Mouse (Mus musculus) layer of hippocampus, adult 18-20 months (tissue): ENCODE results near the gene Fam222b. TPM values are rescaled to one million over a fixed set of nuclear protein-coding genes. Genes with fewer than 3 reads are reported as not detected.
"Not testable (repeated sequence)": the region's sequence is repeated elsewhere in the genome, so short reads cannot be mapped to it uniquely, and the experiment has no call there.

Experiments
- DNase-seq, 2 experiments: peaks; one replicate each; pipeline ENCODE4 v3.0.0; 2022; ENCODE audit warnings: low spot score in 2 of 2
- total RNA-seq, 2 experiments: library from RNA; stranded (reverse); gene quantifications; 2 replicates each; pipeline ENCODE4 v1.2.3; 2021

Gene Fam222b
- total RNA-seq, 2 experiments from 2014 or later: 29.7 to 30.5 TPM

GRCm38 (mm10) chr11:78177903-78178858, 83.7 kb downstream of the Fam222b start:
- DNase-seq: peak; percentile 87 to 96

- DNase-seq: peak in 1 of 2 experiments; percentile 65
Observed at GRCm38 (mm10) chr11:78178859-78179437, 84.5 kb downstream of the Fam222b start.

- DNase-seq: no peak
Observed at GRCm38 (mm10) chr11:78179438-78179999, 85.1 kb downstream of the Fam222b start.

DNA sequence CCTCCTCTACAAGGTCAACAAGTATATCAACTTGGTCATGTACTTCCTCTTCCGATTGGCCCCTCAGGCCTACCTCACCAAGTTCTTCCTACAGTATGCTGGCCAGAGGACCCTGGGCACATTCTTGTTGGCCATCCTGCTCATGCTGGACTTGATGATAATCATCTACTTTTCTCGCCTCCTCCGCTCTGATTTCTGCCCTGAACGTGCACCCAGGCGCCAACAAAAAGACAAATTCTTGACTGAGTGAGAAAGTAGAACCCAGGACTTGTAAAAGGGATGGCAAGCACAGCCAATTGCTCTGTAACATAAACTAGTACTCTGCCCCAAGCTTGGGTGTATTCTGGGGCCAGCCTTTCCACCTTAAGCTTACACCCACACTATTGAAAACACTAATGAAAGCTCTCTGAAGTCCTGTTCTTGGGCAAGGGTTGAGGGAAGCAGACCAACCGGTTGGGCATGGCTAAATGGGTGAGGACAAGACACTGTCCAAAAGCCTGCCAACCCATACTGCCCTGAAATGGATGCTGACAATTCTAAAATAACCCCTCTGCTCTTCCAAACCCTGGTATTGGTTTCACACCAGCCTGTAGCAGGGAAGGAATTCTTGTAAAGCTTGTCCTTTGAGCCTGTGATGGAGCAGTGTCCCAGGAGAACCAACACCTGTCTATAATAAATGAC, 85.8 kb downstream of the Fam222b start:
- DNase-seq: no peak

GRCm38 (mm10) chr11:78181830-78182357, 87.4 kb downstream of the Fam222b start:
- DNase-seq: no peak

DNA sequence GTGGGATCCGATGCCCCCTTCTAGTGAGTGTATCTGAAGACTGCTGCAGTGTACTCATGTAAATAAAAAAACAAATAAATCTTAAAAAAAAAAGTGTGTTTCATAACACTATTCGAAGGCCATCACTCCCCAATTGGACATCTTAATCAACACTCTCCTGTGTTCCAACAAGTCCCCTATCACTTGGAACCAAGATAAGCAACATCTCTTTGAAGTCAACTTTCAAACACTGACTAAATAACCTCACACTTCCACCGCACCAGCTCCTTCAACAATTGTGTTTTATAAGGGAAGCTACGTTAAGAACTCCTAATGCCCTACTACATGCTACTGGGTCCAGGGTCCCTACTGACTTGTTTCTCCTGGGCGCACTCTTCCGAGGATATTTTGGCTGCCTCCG, 88.0 kb downstream of the Fam222b start:
- no peak for DNase-seq

- peak; percentile 84 to 93 for DNase-seq
Observed at GRCm38 (mm10) chr11:78182961-78183844, 88.7 kb downstream of the Fam222b start, which contains the start of gene Rpl23a. Gene Rpl23a, minus strand, starts transcription at chr11:78183584.

GRCm38 (mm10) chr11:78183884-78184514, 89.5 kb downstream of the Fam222b start:
- DNase-seq: no peak

GRCm38 (mm10) chr11:78184702-78185101, 90.2 kb downstream of the Fam222b start:
- DNase-seq: not testable (repeated sequence)

GRCm38 (mm10) chr11:78188331-78189233, 94.1 kb downstream of the Fam222b start, which contains the start of gene Rab34:
Gene Rab34, plus strand, starts transcription at chr11:78188430.
- DNase-seq: peak; percentile 58 to 79

DNA sequence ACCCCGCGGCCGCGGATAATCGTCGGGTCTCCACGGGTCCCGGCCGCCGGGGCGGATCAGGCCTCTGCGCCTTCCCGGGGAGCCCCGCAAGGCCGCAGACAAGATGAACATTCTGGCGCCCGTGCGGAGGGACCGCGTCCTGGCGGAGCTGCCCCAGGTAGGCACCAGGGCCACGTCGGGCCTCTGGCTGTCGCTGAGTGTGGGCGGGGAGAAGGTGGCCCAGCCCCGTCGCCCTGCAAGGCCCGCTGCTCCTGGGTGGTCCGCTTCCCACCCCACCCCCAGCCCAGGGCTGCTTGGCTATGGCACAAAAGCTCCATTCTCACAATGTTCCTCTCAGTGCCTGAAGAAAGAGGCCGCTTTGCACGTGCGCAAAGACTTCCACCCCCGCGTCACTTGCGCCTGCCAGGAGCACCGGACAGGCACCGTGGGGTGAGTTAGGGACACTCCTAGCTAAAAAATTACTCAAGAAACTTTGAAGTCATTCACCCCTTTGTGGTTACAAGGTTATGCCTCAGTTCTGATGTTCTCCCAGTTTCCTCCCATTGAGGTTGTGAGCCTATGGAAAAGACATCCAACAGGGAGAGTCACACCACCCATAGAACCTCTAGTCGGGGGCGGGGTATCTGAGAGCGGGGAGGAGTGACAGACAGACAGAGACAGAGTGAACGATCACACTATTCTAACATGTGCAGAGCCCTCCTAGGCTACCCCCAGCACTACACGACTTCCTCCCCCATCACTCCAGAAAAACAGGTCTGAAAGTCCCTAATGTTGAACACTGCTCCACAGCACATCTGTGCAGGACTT, 95.0 kb downstream of the Fam222b start:
- peak; percentile 39 to 63 for DNase-seq

DNA sequence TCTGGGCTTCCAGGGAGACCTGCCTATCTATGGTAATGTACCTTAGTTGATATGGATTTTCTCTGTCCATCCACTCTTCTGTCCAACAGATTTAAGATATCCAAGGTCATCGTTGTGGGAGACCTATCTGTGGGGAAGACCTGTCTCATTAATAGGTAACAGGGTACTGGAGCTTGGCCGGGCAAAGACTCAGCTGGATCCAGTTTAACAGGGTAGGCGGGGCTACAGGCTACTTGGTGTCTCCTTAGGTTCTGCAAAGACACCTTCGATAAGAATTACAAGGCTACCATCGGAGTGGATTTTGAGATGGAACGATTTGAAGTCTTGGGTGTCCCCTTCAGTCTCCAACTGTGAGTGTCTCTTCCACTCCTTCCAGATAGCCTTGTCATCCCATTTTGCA, 95.6 kb downstream of the Fam222b start:
- no peak for DNase-seq

DNA sequence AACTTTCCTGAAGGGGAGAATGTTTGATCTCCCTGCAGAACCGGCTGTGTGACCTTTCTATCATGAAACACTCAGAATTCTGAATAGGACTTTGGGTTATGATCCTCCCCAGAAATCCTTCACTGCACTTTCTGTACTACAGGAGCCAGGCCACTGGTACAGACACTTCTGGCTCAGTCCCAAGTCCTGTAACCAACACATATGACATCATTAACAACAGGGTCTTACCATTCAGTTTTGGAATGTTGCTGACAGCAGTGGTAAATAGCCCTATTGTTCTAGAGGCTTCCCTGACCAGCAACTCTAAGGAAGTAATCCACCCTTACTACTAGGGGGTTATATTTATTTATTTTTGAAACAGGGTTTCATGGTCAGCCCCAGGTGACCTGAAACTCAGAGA, 98.7 kb downstream of the Fam222b start, which contains the start of gene Proca1:
TSS of gene Proca1 (plus strand) at position 280 of the 400 bp plus-strand sequence.
- no peak for DNase-seq

DNA sequence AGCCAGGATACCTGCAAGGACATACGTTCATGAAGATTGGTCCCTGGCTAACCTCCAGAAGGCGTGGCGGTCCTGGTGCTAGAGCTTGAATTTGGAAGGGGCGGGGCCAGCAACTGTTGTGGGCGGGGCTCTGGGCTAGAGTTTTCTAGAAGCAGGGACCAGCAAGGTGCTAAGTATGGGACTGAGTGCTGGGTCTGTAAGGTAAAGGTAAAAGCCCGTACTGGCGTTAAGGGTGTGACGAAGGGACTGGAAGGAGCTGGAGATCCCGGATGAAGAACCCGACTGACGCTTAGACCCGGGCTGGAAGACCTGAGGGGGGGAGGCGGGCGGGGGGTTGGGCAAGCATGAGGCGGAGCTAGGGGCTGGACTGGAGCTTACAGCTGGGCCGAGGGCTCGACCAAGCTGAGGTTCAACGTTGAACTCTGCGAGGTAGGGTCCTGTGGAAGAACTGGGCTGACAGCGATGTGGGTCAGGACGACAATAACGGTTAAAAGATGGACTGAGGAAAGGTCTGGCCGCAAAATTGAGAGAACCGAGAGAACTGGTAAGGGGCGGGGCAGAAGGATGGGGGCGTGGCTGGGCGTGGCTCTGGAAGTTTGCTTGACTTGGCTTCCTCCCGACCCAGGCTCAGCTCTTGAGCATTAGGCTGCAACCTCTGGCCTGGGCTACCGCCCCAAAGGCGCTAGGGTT, 100.1 kb downstream of the Fam222b start:
- DNase-seq: no peak

GRCm38 (mm10) chr11:78195101-78195863, 100.8 kb downstream of the Fam222b start:
- no peak for DNase-seq

DNA sequence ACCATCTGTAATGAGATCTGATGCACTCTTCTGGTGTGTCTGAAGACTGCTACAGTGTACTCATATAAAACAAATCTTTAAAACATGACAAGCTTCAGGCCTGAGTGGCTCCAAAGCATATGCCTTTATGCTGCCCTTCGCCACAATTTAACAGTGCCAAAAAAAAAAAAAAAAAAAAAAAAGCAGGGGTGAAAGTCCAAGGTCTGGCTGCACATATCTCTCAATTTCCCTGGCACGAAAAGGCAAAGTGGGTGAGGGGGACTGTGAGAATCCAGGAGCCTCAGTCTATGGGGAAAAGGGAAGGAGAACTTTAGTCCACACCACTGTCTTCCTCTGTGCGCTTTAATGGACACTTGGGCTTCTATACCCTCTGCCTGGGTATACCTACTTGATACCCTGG, 107.9 kb downstream of the Fam222b start:
- no peak for DNase-seq
